Mouse (Mus musculus) hindbrain, embryonic 11.5 days (tissue): Measurements from ENCODE around the gene Slc25a41. TPM values are rescaled to one million over a fixed set of nuclear protein-coding genes. Genes with fewer than 3 reads are reported as not detected.

Experiments used
- ATAC-seq: fragments of 200-750 bp; cut with Nextera tagmentation; 2 replicates; pipeline ENCODE4 v1.8.0; 2017; ENCODE audit warnings: mild to moderate bottlenecking, moderate TSS enrichment, moderate library complexity; ENCODE audit not compliant: low FRiP score
- DNase-seq: peaks from one replicate; pipeline ENCODE4 v3.0.0-alpha.2; 2015; ENCODE audit warnings: low spot score
- H3K27ac ChIP-seq: fragments of 300-500 bp; sonication (generic); 2 replicates; pipeline ENCODE4 v1.5.1; 2014; ENCODE audit warnings: mild to moderate bottlenecking, low read depth, low read length
- H3K27me3 ChIP-seq: fragments of 300-500 bp; sonication (generic); 2 replicates; pipeline ENCODE4 v1.6.1; 2014; ENCODE audit warnings: mild to moderate bottlenecking, low read length, moderate library complexity, mixed read lengths; ENCODE audit not compliant: control insufficient read depth, insufficient read depth
- H3K36me3 ChIP-seq: fragments of 300-500 bp; sonication (generic); 2 replicates; pipeline ENCODE4 v1.6.1; 2014; ENCODE audit warnings: mild to moderate bottlenecking, low read length, moderate library complexity, mixed read lengths; ENCODE audit not compliant: control insufficient read depth, insufficient read depth
- H3K4me1 ChIP-seq: fragments of 300-500 bp; sonication (generic); replicated peaks from 2 replicates; pipeline ENCODE4 v1.6.1; 2014; ENCODE audit warnings: low read length, mixed read lengths; ENCODE audit not compliant: control insufficient read depth, insufficient read depth
- H3K4me2 ChIP-seq: fragments of 300-500 bp; sonication (generic); replicated peaks from 2 replicates; pipeline ENCODE4 v1.6.1; 2014; ENCODE audit warnings: mild to moderate bottlenecking, low read depth, low read length
- H3K4me3 ChIP-seq: fragments of 300-500 bp; sonication (generic); 2 replicates; pipeline ENCODE4 v1.5.1; 2014; ENCODE audit warnings: low read depth, low read length
- H3K9ac ChIP-seq: fragments of 300-500 bp; sonication (generic); 2 replicates; pipeline ENCODE4 v1.6.1; 2014; ENCODE audit warnings: low read depth, low read length
- H3K9me3 ChIP-seq: fragments of 300-500 bp; sonication (generic); 2 replicates; pipeline ENCODE4 v1.6.1; 2016; ENCODE audit warnings: low read length; ENCODE audit not compliant: control insufficient read depth
- WGBS: fragments of 180-500 bp; shearing (Covaris S2); extraction: QIAGEN DNeasy Blood & Tissue Kit; methylation state at CpG from one replicate; pipeline ENCODE4 v1.1.7; 2014; 5-methylcytosine and 5-hydroxymethylcytosine counted together
- polyA plus RNA-seq: library from polyadenylated mRNA; unstranded; fragments of >200 nt; fragmentation: Nextera tagmentation; extraction: Ambion mirVana; gene quantifications from 2 replicates; pipeline ENCODE4 v1.2.1, GENCODE M21; 2014

The Slc25a41 gene
- not detected in 2 replicates for polyA plus RNA-seq

DNA sequence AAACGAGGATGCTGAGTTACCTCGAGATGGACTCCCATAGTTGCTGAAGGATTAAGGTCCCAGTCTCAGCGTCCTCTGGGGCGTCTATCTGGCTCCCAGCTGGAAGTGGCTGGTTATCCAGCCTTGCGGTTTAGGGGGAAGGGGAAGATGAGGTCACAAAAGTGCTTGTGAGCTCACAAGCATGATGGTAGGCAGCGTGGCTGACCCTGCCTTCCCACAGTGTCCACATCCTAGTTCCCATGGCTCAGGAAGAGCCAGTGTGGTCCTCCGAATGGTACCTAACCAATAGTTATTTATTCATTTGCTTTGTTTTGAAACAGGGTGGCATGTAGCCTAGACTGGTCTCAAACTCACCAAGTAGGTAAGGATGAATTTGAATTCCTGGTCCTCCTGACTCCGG is at the start of gene Slc25a41:
Gene Slc25a41 (minus strand): TSS at position 101 of the 400 bp plus-strand sequence.
- Histone ChIP-seq H3K36me3 (no peaks in the 10 kb centered on the region), H3K9ac (no peak within 1 kb of the TSS), H3K4me1 (no peaks in the 10 kb centered on the region), H3K27ac (no peak within 1 kb of the TSS), H3K27me3 (peaks cover 2% of the 10 kb centered on the region), H3K4me3 (no peak within 1 kb of the TSS), H3K9me3 (no peaks in the 10 kb centered on the region), H3K4me2 (no peak within 1 kb of the TSS)
- DNase-seq (no peak), ATAC-seq (no peak)
- 79% methylated on average over 8 of the region's 8 CpGs for WGBS

DNA sequence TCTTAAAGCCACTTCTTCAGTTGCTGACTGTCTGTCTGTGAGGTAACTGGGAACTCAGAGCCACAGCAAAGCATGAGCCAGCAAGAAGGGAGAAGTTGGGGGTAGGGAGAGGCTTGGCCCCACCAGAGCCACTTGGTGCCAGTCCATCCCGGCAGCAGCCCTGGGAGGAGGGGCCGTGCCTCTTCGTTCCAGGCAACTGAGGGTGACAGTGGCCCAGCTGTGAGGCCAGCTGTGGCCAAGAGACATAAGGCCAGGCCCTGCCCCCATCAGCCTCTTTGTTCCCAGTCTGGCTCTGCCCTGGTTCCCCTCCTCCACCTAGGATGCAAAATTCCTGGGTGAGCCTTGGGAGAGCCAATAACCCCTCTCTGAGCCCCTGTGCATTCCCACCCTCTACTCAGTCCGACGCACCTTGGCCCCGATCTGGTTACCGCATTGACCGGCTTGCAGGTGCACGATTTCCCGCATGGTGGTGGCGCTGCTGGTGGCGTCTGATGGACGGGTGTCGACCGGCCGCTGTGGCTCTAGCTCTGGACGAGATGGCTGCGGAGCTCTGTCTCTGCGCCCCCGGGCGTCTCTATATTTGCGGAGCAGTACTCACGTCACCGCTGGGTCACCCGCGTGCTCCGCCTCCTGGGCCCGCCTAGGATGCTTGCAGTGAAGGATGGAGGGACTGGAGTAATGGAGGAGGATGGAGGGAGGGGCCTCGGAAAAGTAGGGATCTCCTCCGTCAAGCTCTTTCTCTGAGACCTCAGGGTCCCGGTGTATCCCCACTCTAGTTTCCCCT is 45.8 kb upstream of the Slc25a41 start, which contains the start of gene Tubb4a:
Gene Tubb4a (minus strand): TSS at position 734 of the 784 bp plus-strand sequence.
- Histone ChIP-seq H3K9me3 (no peaks in the 10 kb centered on the region), H3K27ac (peak within 1 kb of the TSS; percentile 82), H3K4me2 (peak within 1 kb of the TSS; percentile 66), H3K27me3 (0 out of 2 replicates have a peak, but pooled peaks cover 4% of the 10 kb centered on the region), H3K36me3 (no peaks in the 10 kb centered on the region), H3K4me1 (no peaks in the 10 kb centered on the region), H3K4me3 (peak within 1 kb of the TSS; percentile 47), H3K9ac (peak within 1 kb of the TSS; percentile 74)
- 1% methylated on average over 31 of the region's 31 CpGs for WGBS
- DNase-seq (peak; percentile 75), ATAC-seq (peak; percentile 93)

DNA sequence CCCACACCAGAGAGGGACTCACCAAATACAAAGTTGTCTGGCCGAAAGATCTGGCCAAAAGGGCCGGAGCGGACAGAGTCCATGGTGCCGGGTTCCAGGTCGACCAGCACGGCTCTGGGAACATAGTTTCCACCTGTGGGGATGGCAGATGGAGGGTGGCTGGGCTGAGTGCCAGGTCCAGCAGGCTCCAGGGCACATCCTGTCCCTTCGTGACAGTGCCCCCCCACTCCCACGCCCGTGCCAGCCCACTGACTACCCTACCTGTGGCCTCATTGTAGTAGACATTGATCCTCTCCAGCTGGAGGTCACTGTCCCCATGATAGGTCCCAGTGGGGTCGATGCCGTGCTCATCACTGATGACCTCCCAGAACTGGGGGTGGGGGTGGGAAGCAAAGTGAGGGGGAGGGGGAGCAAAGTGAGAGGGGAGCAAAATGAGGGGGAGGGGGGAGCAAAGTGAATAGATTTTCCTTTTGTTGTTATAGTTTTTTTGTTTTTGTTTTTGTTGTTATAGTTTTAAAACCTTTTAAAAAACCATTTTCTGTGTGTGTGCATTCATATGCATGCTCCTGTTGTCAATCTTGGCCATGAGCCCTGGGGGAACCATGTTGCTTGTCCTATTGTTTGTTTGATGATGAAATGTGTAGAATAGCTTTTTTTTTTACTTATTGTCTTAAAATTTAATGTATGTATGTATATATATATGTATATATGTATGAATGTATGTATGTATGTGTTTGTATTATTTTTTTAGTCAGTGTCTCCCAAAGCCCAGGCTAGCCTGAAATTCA is 44.7 kb upstream of the Slc25a41 start:
- 0 out of 2 replicates have a peak, but pooled peaks cover 4% of the 10 kb centered on the region for H3K27me3 ChIP-seq
- H3K27ac ChIP-seq, result no peak overlapping the region
- H3K9me3 ChIP-seq, result no peaks in the 10 kb centered on the region
- H3K9ac ChIP-seq, result no peak overlapping the region
- WGBS, result 89% methylated on average over 11 of the region's 11 CpGs
- H3K4me3 ChIP-seq, result peak overlapping the region; percentile 47
- ATAC-seq, result no peak
- no peaks in the 10 kb centered on the region for H3K36me3 ChIP-seq
- no peak for DNase-seq
- no peaks in the 10 kb centered on the region for H3K4me1 ChIP-seq
- no peak overlapping the region; the same call in 1 of the 2 replicates for H3K4me2 ChIP-seq

DNA sequence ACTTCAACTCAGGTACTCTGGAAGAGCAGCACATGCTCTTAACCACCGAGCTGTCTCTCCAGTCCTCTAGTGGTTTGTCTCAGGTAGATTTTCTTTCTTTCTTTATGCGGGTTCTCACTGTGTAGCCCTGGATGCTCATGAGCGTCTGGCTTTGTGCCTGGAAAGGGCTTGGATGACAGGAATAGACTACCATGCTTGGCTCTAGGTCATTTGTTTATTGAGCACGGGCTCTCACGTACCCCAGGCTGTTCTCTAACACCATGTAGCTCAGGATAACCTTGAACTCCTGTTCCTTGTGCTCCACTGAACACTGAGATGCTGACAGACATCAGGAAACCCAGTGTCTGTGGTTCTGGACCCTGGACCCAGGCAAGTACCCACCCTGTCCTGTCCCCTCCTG is 41.0 kb upstream of the Slc25a41 start:
- Histone ChIP-seq H3K4me1 (no peaks in the 10 kb centered on the region), H3K27ac (no peak overlapping the region), H3K4me2 (no peak overlapping the region), H3K36me3 (no peaks in the 10 kb centered on the region), H3K9ac (no peak overlapping the region), H3K4me3 (no peak overlapping the region), H3K9me3 (no peaks in the 10 kb centered on the region), H3K27me3 (0 out of 2 replicates have a peak, but pooled peaks cover 1% of the 10 kb centered on the region)
- WGBS, result 88% methylated on average over 5 of the region's 5 CpGs
- no peak for ATAC-seq
- no peak for DNase-seq

DNA sequence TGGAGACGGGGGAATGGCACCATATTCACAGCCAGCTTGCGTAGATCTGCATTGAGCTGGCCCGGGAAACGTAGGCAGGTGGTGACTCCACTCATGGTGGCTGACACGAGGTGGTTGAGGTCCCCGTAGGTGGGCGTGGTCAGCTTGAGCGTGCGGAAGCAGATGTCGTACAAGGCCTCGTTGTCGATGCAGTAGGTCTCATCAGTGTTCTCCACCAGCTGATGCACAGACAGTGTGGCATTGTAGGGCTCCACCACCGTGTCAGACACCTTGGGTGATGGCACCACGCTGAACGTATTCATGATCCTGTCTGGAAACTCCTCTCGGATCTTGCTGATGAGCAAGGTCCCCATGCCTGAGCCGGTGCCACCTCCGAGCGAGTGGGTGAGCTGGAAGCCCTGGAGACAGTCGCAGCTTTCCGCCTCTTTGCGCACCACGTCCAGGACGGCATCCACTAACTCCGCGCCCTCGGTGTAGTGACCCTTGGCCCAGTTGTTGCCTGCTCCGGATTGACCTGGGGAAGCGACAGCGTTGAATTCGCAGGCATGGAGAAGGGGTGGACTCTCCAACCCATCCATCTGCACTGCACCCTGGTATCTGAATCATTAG is 39.9 kb upstream of the Slc25a41 start:
- WGBS, result 95% methylated on average over 31 of the region's 31 CpGs

DNA sequence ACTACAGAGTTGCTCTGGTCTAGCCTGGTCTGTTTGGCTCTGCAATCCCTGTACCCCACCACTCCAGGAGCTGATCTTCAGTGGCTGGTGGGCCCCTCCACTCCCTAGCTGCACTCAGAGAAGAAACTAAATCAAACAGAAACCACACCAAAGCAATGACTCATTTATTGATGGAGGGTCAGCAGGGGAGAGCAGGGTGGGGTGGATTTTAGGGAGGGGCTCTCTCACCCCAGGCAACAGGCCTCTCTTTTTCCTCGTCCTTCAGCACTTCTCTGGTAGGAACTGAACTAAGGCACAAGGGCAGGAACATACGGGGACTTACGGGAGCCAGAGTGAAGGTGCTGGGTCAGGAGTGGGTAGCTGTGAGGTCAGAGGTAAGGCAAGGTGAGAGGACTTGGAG is 38.5 kb upstream of the Slc25a41 start:
- Histone ChIP-seq H3K4me2 (no peak overlapping the region), H3K27me3 (no peaks in the 10 kb centered on the region), H3K4me1 (no peaks in the 10 kb centered on the region), H3K4me3 (no peak overlapping the region), H3K9ac (no peak overlapping the region), H3K36me3 (no peaks in the 10 kb centered on the region), H3K27ac (no peak overlapping the region), H3K9me3 (no peaks in the 10 kb centered on the region)
- DNase-seq (no peak), ATAC-seq (no peak)
- WGBS, result 75% methylated on average over 3 of the region's 3 CpGs

More for the DNA sequence above, 39.9 kb upstream of the Slc25a41 start:
- Histone ChIP-seq H3K36me3 (no peaks in the 10 kb centered on the region), H3K27me3 (no peaks in the 10 kb centered on the region), H3K27ac (no peak overlapping the region), H3K4me1 (no peaks in the 10 kb centered on the region), H3K4me2 (no peak overlapping the region), H3K9me3 (no peaks in the 10 kb centered on the region), H3K9ac (no peak overlapping the region), H3K4me3 (no peak overlapping the region)
- ATAC-seq (no peak), DNase-seq (no peak)

DNA sequence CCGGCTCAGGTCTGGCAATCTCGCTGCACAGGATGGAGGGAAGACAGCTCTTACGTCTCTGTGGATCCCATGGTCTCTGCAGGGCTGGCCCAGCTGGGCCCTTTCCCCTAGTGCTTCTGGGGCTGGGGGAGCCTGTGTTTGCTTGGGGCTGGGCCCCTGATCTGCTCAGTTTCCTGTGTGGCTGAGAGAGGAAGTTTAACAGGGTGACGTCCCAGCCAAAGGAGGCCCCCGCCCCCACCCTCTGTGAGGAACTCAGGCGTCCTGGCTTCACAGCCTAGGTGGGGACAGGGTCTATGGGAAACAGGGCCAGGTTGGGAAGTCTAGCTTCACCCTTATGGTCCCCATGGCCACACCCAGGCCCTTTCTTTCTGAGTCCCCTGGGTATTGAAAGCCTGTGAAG is 36.9 kb upstream of the Slc25a41 start, which contains the start of gene Dennd1c:
Gene Dennd1c (minus strand): TSS at position 179 of the 400 bp plus-strand sequence.
- no peaks in the 10 kb centered on the region for H3K27me3 ChIP-seq
- H3K9me3 ChIP-seq, result no peaks in the 10 kb centered on the region
- no peaks in the 10 kb centered on the region for H3K4me1 ChIP-seq
- ATAC-seq (no peak), DNase-seq (no peak)
- H3K4me2 ChIP-seq, result no peak within 1 kb of the TSS
- 41% methylated on average over 6 of the region's 6 CpGs for WGBS
- H3K4me3 ChIP-seq, result no peak within 1 kb of the TSS
- no peak within 1 kb of the TSS for H3K9ac ChIP-seq
- H3K36me3 ChIP-seq, result no peaks in the 10 kb centered on the region
- no peak within 1 kb of the TSS for H3K27ac ChIP-seq

DNA sequence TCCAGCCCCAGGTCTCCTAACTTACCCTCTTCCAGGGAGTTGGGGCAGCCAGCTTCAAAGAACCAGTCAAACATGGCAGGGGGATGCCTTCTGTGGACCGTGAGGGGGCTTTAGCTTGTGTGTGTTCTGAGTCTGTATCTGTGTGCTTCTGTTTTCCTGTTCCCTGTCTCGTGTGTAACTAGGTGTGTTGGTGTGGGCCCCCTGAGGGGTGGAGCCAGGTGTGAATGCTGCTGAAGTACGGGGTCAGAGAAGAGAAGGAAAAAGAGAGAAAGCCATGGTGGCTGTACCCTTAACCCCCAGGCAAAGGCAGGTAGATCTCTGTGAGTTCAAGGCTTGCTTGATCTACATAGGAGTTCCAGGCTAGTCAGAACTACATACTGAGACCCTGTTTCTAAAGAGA is 35.5 kb upstream of the Slc25a41 start:
- WGBS, result 66% methylated on average over 3 of the region's 3 CpGs
- no peaks in the 10 kb centered on the region for H3K27me3 ChIP-seq
- H3K9ac ChIP-seq, result no peak overlapping the region
- no peak overlapping the region for H3K4me3 ChIP-seq
- no peak for DNase-seq
- no peak overlapping the region for H3K27ac ChIP-seq
- H3K9me3 ChIP-seq, result no peaks in the 10 kb centered on the region
- no peak overlapping the region for H3K4me2 ChIP-seq
- ATAC-seq, result no peak
- H3K36me3 ChIP-seq, result no peaks in the 10 kb centered on the region
- H3K4me1 ChIP-seq, result no peaks in the 10 kb centered on the region
